In the genomic region with DNA sequence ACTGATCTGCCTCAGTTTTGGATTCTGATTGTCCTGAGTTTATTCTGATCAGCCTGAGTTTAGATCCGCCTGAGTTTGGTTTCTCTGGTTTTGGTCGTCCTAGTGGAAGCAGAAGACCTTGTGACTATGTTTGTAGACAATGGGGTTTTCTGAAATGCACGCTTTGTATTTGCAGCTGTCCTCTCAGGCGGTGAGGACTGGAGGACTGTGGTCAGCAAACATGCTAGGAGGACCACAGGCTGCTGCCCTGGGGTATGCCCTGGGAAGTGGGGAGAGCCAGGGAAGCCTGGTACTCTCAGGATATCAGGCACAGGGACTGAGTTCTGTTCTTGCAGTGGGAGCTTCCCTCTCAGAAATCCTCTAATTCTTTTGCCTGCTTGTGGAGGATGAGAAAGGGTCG, we compare ENCODE assay signal across 34 mouse cellular contexts. TPM values are rescaled to one million over a fixed set of nuclear protein-coding genes. Genes with fewer than 3 reads are reported as not detected.
"Had no signal": no experiment of that assay in that cellular context is flagged by ENCODE, and none has a peak within 500 bp of the region (broad histone marks: within the 10 kb centered on the region; RNA-seq: fewer than 3 reads in every experiment).

No protein-coding gene starts in this region.

- H3K36me3 ChIP-seq: embryonic facial prominence, embryonic 10.5 days; embryonic facial prominence, embryonic 12.5 days; embryonic facial prominence, embryonic 13.5 days; embryonic facial prominence, embryonic 15.5 days; forebrain, embryonic 10.5 days; forebrain, embryonic 12.5 days; forebrain, embryonic 15.5 days had no signal

- H3K9ac ChIP-seq: embryonic facial prominence, embryonic 12.5 days; embryonic facial prominence, embryonic 13.5 days; embryonic facial prominence, embryonic 15.5 days; forebrain, embryonic 12.5 days; forebrain, embryonic 13.5 days; forebrain, embryonic 15.5 days; forebrain, postnatal 0 days had no signal

- H3K9me3 ChIP-seq: embryonic facial prominence, embryonic 10.5 days; embryonic facial prominence, embryonic 12.5 days; embryonic facial prominence, embryonic 13.5 days; embryonic facial prominence, embryonic 15.5 days; forebrain, embryonic 10.5 days; forebrain, embryonic 12.5 days; forebrain, embryonic 13.5 days; forebrain, embryonic 15.5 days had no signal

- H3K4me1 ChIP-seq: embryonic facial prominence, embryonic 10.5 days; embryonic facial prominence, embryonic 12.5 days; embryonic facial prominence, embryonic 13.5 days; embryonic facial prominence, embryonic 15.5 days; forebrain, embryonic 10.5 days; forebrain, embryonic 12.5 days; forebrain, embryonic 13.5 days; forebrain, embryonic 15.5 days had no signal

- H3K27ac ChIP-seq: embryonic facial prominence, embryonic 10.5 days; embryonic facial prominence, embryonic 12.5 days; embryonic facial prominence, embryonic 13.5 days; embryonic facial prominence, embryonic 15.5 days; forebrain, embryonic 10.5 days; forebrain, embryonic 12.5 days; forebrain, embryonic 13.5 days; forebrain, embryonic 15.5 days; gastrocnemius, adult 2 months; heart, adult 2 months had no signal

- DNase-seq: cerebellum, adult 8-10 months; cerebellum, adult 9-10 months; cerebellum, adult 9-11 months; cerebellum, postnatal 10 days; cerebellum, postnatal 14 days; cerebellum, postnatal 25 days; cerebellum, postnatal 36 days; embryo, embryonic 11 days; forebrain, postnatal 0 days; gastrocnemius, adult 2 months; gastrocnemius, postnatal 10 days; gastrocnemius, postnatal 14 days; gastrocnemius, postnatal 25 days; gastrocnemius, postnatal 36 days; heart, adult 11 months; heart, adult 18-20 months; heart, adult 2 months had no signal

- H3K4me2 ChIP-seq: embryonic facial prominence, embryonic 12.5 days; embryonic facial prominence, embryonic 13.5 days; embryonic facial prominence, embryonic 15.5 days; forebrain, embryonic 12.5 days; forebrain, embryonic 13.5 days; forebrain, embryonic 15.5 days had no signal

- H3K27me3 ChIP-seq: embryonic facial prominence, embryonic 12.5 days; embryonic facial prominence, embryonic 13.5 days; embryonic facial prominence, embryonic 15.5 days; forebrain, embryonic 12.5 days; forebrain, embryonic 13.5 days; forebrain, embryonic 15.5 days had no signal

- ATAC-seq: forebrain, embryonic 13.5 days; forebrain, embryonic 14.5 days; forebrain, embryonic 15.5 days; forebrain, embryonic 16.5 days; forebrain, postnatal 0 days had no signal

- H3K4me3 ChIP-seq: embryonic facial prominence, embryonic 10.5 days; embryonic facial prominence, embryonic 12.5 days; embryonic facial prominence, embryonic 13.5 days; embryonic facial prominence, embryonic 15.5 days; erythroblast, embryonic 14.5 days; forebrain, embryonic 10.5 days; forebrain, embryonic 12.5 days; forebrain, embryonic 13.5 days; forebrain, embryonic 15.5 days; gastrocnemius, adult 2 months; heart, adult 2 months had no signal

RNA-seq across cellular contexts. Expression of gene Vmn2r78, which starts 22.4 kb away (rescaled TPM):
- polyA plus RNA-seq: embryonic facial prominence, embryonic 10.5 days; embryonic facial prominence, embryonic 11.5 days; embryonic facial prominence, embryonic 12.5 days; embryonic facial prominence, embryonic 13.5 days; embryonic facial prominence, embryonic 15.5 days; erythroblast, embryonic 14.5 days; forebrain, embryonic 10.5 days; forebrain, embryonic 11.5 days; forebrain, embryonic 12.5 days; forebrain, embryonic 13.5 days; forebrain, embryonic 14.5 days; forebrain, embryonic 15.5 days; forebrain, embryonic 16.5 days; forebrain, postnatal 0 days; frontal cortex, adult 2 months; heart, adult 2 months had no signal

RNA-seq across cellular contexts. Expression of gene Vmn2r79, which starts 58.6 kb away (rescaled TPM):
- polyA plus RNA-seq: cortical plate, adult 2 months; embryonic facial prominence, embryonic 10.5 days; embryonic facial prominence, embryonic 11.5 days; embryonic facial prominence, embryonic 12.5 days; embryonic facial prominence, embryonic 13.5 days; embryonic facial prominence, embryonic 14.5 days; embryonic facial prominence, embryonic 15.5 days; erythroblast, embryonic 14.5 days; forebrain, embryonic 10.5 days; forebrain, embryonic 11.5 days; forebrain, embryonic 12.5 days; forebrain, embryonic 13.5 days; forebrain, embryonic 14.5 days; forebrain, embryonic 15.5 days; forebrain, embryonic 16.5 days; forebrain, postnatal 0 days; frontal cortex, adult 2 months; gonadal fat pad, adult 2 months; heart, adult 2 months had no signal
